Mouse (Mus musculus) ovary, adult 18-20 months (tissue): ENCODE measurements around the gene Dctpp1.

Experiments
- DNase-seq: peaks from one replicate; pipeline ENCODE4 v3.0.0; 2022; ENCODE audit warnings: low spot score, mixed read lengths

Gene Dctpp1

GRCm38 (mm10) chr7:127260309-127261111, at the start of gene Dctpp1:
Dctpp1 (minus strand) TSS chr7:127260709.
- peak; percentile 97 for DNase-seq

- DNase-seq = no peak
Measured at GRCm38 (mm10) chr7:127309951-127310350, 49.4 kb upstream of the Dctpp1 start.

GRCm38 (mm10) chr7:127308887-127309286, 48.4 kb upstream of the Dctpp1 start:
- DNase-seq = no peak

- no peak for DNase-seq
Measured at GRCm38 (mm10) chr7:127308431-127308830, 47.9 kb upstream of the Dctpp1 start.

- no peak for DNase-seq
Measured at GRCm38 (mm10) chr7:127297586-127298193, 37.2 kb upstream of the Dctpp1 start.

GRCm38 (mm10) chr7:127296786-127297555, 36.5 kb upstream of the Dctpp1 start:
- no peak for DNase-seq

- no peak for DNase-seq
Measured at GRCm38 (mm10) chr7:127296098-127296497, 35.6 kb upstream of the Dctpp1 start, which contains the start of gene Itgal. Itgal (plus strand) TSS chr7:127296260.

- no peak for DNase-seq
Measured at GRCm38 (mm10) chr7:127290142-127290541, 29.6 kb upstream of the Dctpp1 start.

- no peak for DNase-seq
Measured at GRCm38 (mm10) chr7:127289306-127289705, 28.8 kb upstream of the Dctpp1 start.

- DNase-seq = no peak
Measured at GRCm38 (mm10) chr7:127287940-127288339, 27.4 kb upstream of the Dctpp1 start.

- DNase-seq = no peak
Measured at GRCm38 (mm10) chr7:127285154-127285553, 24.6 kb upstream of the Dctpp1 start.

GRCm38 (mm10) chr7:127282190-127282589, 21.7 kb upstream of the Dctpp1 start:
- DNase-seq = no peak

GRCm38 (mm10) chr7:127281114-127281513, 20.6 kb upstream of the Dctpp1 start:
- no peak for DNase-seq

- DNase-seq = no peak
Measured at GRCm38 (mm10) chr7:127280092-127280491, 19.6 kb upstream of the Dctpp1 start.

GRCm38 (mm10) chr7:127278311-127278710, 17.8 kb upstream of the Dctpp1 start:
- no peak for DNase-seq

- DNase-seq = no peak
Measured at GRCm38 (mm10) chr7:127276519-127276961, 16.0 kb upstream of the Dctpp1 start.

GRCm38 (mm10) chr7:127273925-127274789, 13.6 kb upstream of the Dctpp1 start, which contains the start of gene Sephs2:
Sephs2 (minus strand) TSS chr7:127274055.
- peak; percentile 85 for DNase-seq

- no peak for DNase-seq
Measured at GRCm38 (mm10) chr7:127273118-127273923, 12.8 kb upstream of the Dctpp1 start.

- no peak for DNase-seq
Measured at GRCm38 (mm10) chr7:127272566-127272965, 12.1 kb upstream of the Dctpp1 start.

- no peak for DNase-seq
Measured at GRCm38 (mm10) chr7:127271093-127271492, 10.6 kb upstream of the Dctpp1 start.

GRCm38 (mm10) chr7:127270666-127271065, 10.2 kb upstream of the Dctpp1 start:
- DNase-seq = no peak
